Comparison of ENCODE assay signal across 20 mouse cellular contexts in the genomic region with DNA sequence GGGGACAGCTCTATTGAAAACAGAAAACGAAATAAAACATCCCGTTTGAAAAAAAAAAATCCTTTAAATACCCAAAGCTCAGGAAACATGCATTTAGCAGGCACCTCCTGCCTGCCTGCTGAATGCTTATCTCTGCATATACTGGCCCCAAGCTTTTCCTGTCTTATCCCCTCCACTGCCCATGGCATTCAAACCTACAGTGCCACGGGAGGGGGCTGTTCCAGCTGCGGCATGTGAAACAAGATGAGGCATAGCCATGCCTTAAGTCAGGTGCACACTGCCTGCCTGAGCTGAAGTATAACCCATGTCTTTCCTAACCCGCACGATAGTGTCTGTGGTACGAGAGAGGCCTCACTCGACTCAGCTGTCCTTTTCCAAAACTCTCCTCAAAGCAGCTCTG. TPM values are rescaled to one million over a fixed set of nuclear protein-coding genes. Genes with fewer than 3 reads are reported as not detected.
A peak's percentile ranks its signal among the peaks of the same experiment; 100 is the strongest.
DNase-seq lines count a peak whose midpoint lies in the region; ATAC-seq and TF ChIP-seq lines count a peak whose summit lies in the region.
"Had no signal": no experiment of that assay in that cellular context is flagged by ENCODE, and none has a peak within 500 bp of the region (broad histone marks: within the 10 kb centered on the region; RNA-seq: fewer than 3 reads in every experiment).

No protein-coding gene starts in this region.

- H3K9ac ChIP-seq in heart, embryonic 12.5 days = no peak overlapping the region
- H3K9ac ChIP-seq: embryonic facial prominence, embryonic 12.5 days; forebrain, embryonic 15.5 days; heart, embryonic 13.5 days; hindbrain, embryonic 13.5 days had no signal

- no peak overlapping the region for H3K4me3 ChIP-seq in heart, embryonic 12.5 days
- peak overlapping the region; percentile 23; the same call in 1 of the 2 replicates for H3K4me3 ChIP-seq in testis, adult 2 months (ENCODE audit: control insufficient read depth, low read depth, low read length)
- H3K4me3 ChIP-seq: embryonic facial prominence, embryonic 12.5 days; forebrain, embryonic 15.5 days; heart, adult 2 months; heart, embryonic 13.5 days; hindbrain, embryonic 13.5 days had no signal

- TF ChIP-seq CTCF in testis, adult 2 months (IDR thresholded peaks at IDR 0.05; ENCODE audit: control insufficient read depth, insufficient read depth, insufficient replicate concordance, low read depth, low read length) = no peak

- H3K9me3 ChIP-seq in heart, embryonic 12.5 days (replicated peaks) = no peaks in the 10 kb centered on the region
- H3K9me3 ChIP-seq: embryonic facial prominence, embryonic 12.5 days; forebrain, embryonic 15.5 days; heart, embryonic 13.5 days; hindbrain, embryonic 13.5 days had no signal

- 56% methylated on average over 8 of the region's 8 CpGs for WGBS in heart, embryonic 12.5 days

- no peaks in the 10 kb centered on the region for H3K27me3 ChIP-seq in heart, embryonic 12.5 days (replicated peaks)
- no peaks in the 10 kb centered on the region for H3K27me3 ChIP-seq in testis, adult 2 months (ENCODE audit: control insufficient read depth, insufficient read depth, low read length)
- H3K27me3 ChIP-seq: embryonic facial prominence, embryonic 12.5 days; forebrain, embryonic 15.5 days; heart, embryonic 13.5 days; hindbrain, embryonic 13.5 days had no signal

- H3K4me1 ChIP-seq in heart, embryonic 12.5 days (replicated peaks) = 0 out of 2 replicates have a peak, but pooled peaks cover 3% of the 10 kb centered on the region
- H3K4me1 ChIP-seq in testis, adult 2 months (ENCODE audit: control insufficient read depth, insufficient read depth, low read length) = no peaks in the 10 kb centered on the region; the same call in none of the 2 replicates
- H3K4me1 ChIP-seq: embryonic facial prominence, embryonic 12.5 days; forebrain, embryonic 15.5 days; heart, embryonic 13.5 days; hindbrain, embryonic 13.5 days had no signal

- no peak overlapping the region for H3K27ac ChIP-seq in heart, embryonic 12.5 days (ENCODE audit: poor library complexity, severe bottlenecking)
- no peak overlapping the region for H3K27ac ChIP-seq in testis, adult 2 months (ENCODE audit: control insufficient read depth, insufficient read depth, low read depth, low read length)
- H3K27ac ChIP-seq: embryonic facial prominence, embryonic 12.5 days; forebrain, embryonic 15.5 days; heart, adult 2 months; heart, embryonic 13.5 days; hindbrain, embryonic 13.5 days; hindbrain, postnatal 0 days had no signal

- no peak overlapping the region for H3K4me2 ChIP-seq in heart, embryonic 12.5 days
- H3K4me2 ChIP-seq: embryonic facial prominence, embryonic 12.5 days; forebrain, embryonic 15.5 days; heart, embryonic 13.5 days; hindbrain, embryonic 13.5 days had no signal

- H3K36me3 ChIP-seq in heart, embryonic 12.5 days = no peaks in the 10 kb centered on the region
- no peaks in the 10 kb centered on the region; the same call in none of the 2 replicates for H3K36me3 ChIP-seq in testis, adult 2 months (ENCODE audit: control insufficient read depth, insufficient read depth, low read length)
- H3K36me3 ChIP-seq: embryonic facial prominence, embryonic 12.5 days; forebrain, embryonic 15.5 days; G1E; heart, embryonic 13.5 days had no signal

- TF ChIP-seq POLR2A in testis, adult 2 months (IDR thresholded peaks at IDR 0.05; ENCODE audit: control insufficient read depth, low read depth, low read length) = no peak

- peak; percentile 29; the same call in 1 of the 2 replicates for ATAC-seq in heart, embryonic 12.5 days (ENCODE audit: insufficient number of reproducible peaks, low FRiP score)
- peak; percentile 55 for ATAC-seq in megakaryocyte progenitor cell, adult 5-6 weeks (replicated peaks; ENCODE audit: poor library complexity)
- ATAC-seq: CD4-positive, CD25-positive, alpha-beta regulatory T cell, adult 4 months; forebrain, embryonic 15.5 days; hindbrain, postnatal 0 days had no signal

- DNase-seq in heart, adult 8-10 months (ENCODE audit: low spot score) = no peak
- DNase-seq in testis, postnatal 14 days (ENCODE audit: low spot score) = no peak
- no peak for DNase-seq in cerebellum, postnatal 10 days
- DNase-seq: adrenal gland, adult 8-10 months; adrenal gland, postnatal 36 days; B cell, adult 2 months; cerebellum, adult 2 months; cerebellum, postnatal 14 days; heart, adult 2 months; heart, postnatal 4 days had no signal

RNA-seq across cellular contexts. Expression of a gene that starts 4.0 kb away (rescaled TPM):
- polyA plus RNA-seq in heart, embryonic 12.5 days (2016; fragmentation: Nextera tagmentation; extraction: Ambion mirVana) = 0.29 and 0.42 TPM in 2 replicates
- total RNA-seq in heart, adult 8-10 months (2022) = under 1 TPM in 3 of 4 experiments, not detected in 1; 0.19 to 0.41 (median 0.28) TPM
- 522 and 549 TPM in 2 replicates for polyA plus RNA-seq in testis, adult 2 months (2012; rRNA removed)
- total RNA-seq in megakaryocyte progenitor cell, adult 5-6 weeks (2015) = not detected in 2 replicates
- total RNA-seq in megakaryocyte progenitor cell, adult 5-6 weeks (2017) = not detected in 2 replicates
- total RNA-seq: adrenal gland, postnatal 36 days; G1E had no signal
- polyA plus RNA-seq: CD4-positive, CD25-positive, alpha-beta regulatory T cell, adult 4 months; G1E had no signal

RNA-seq across cellular contexts. Expression of a gene that starts 19.6 kb away (rescaled TPM):
- polyA plus RNA-seq in heart, embryonic 12.5 days (2016; fragmentation: Nextera tagmentation; extraction: Ambion mirVana) = 20.3 and 21.1 TPM in 2 replicates
- 1 to 10 TPM; 4.4 to 6.6 (median 5.4) TPM for total RNA-seq in heart, adult 8-10 months (2022)
- polyA plus RNA-seq in testis, adult 2 months (2012; rRNA removed) = 91.2 and 108 TPM in 2 replicates
- total RNA-seq in megakaryocyte progenitor cell, adult 5-6 weeks (2015) = 14.3 and 17.1 TPM in 2 replicates
- 7.4 and 11.2 TPM in 2 replicates for total RNA-seq in megakaryocyte progenitor cell, adult 5-6 weeks (2017)
